Mouse (Mus musculus) lung, postnatal 0 days (tissue): Measurements from ENCODE around the gene Gmnn.

Experiments
- CTCF ChIP-seq: IDR thresholded peaks from 2 replicates; pipeline ENCODE4 v1.5.1; 2016; ENCODE audit warnings: antibody characterized with exemption, mild to moderate bottlenecking
- EP300 ChIP-seq: IDR thresholded peaks from 2 replicates; pipeline ENCODE4 v1.6.1; 2016; ENCODE audit warnings: antibody characterized with exemption, mild to moderate bottlenecking, control low read depth

- TF ChIP-seq CTCF: no peak
- no peak for TF ChIP-seq EP300
Observed at GRCm38 (mm10) chr13:24723699-24724394, 37.9 kb downstream of the Gmnn start.
